Mouse (Mus musculus) heart, embryonic 10.5 days (tissue): ENCODE results near the gene Fam71f1. TPM values are rescaled to one million over a fixed set of nuclear protein-coding genes. Genes with fewer than 3 reads are reported as not detected.

Experiments
- DNase-seq: peaks from one replicate; pipeline ENCODE4 v3.0.0-alpha.2; 2017; ENCODE audit warnings: low spot score
- H3K27ac ChIP-seq: fragments of 300-500 bp; sonication (generic); 2 replicates; pipeline ENCODE4 v1.5.1; 2016; ENCODE audit warnings: mild to moderate bottlenecking
- H3K27me3 ChIP-seq: fragments of 300-500 bp; sonication (generic); 2 replicates; pipeline ENCODE4 v1.6.1; 2016; ENCODE audit warnings: mild to moderate bottlenecking; ENCODE audit not compliant: poor library complexity, insufficient read depth, severe bottlenecking
- H3K36me3 ChIP-seq: fragments of 300-500 bp; sonication (generic); 2 replicates; pipeline ENCODE4 v1.6.1; 2016; ENCODE audit warnings: mild to moderate bottlenecking, moderate library complexity
- H3K4me1 ChIP-seq: fragments of 300-500 bp; sonication (generic); 2 replicates; pipeline ENCODE4 v1.6.1; 2016; ENCODE audit warnings: mild to moderate bottlenecking
- H3K4me3 ChIP-seq: fragments of 300-500 bp; sonication (generic); 2 replicates; pipeline ENCODE4 v1.5.1; 2016; ENCODE audit warnings: mild to moderate bottlenecking, moderate library complexity
- H3K9me3 ChIP-seq: fragments of 300-500 bp; sonication (generic); 2 replicates; pipeline ENCODE4 v1.6.1; 2016; ENCODE audit warnings: mild to moderate bottlenecking, moderate library complexity
- WGBS: fragments of 180-500 bp; shearing (Covaris S2); methylation state at CpG from one replicate; pipeline ENCODE4 v1.1.7; 2016; 5-methylcytosine and 5-hydroxymethylcytosine counted together
- polyA plus RNA-seq: library from polyadenylated mRNA; unstranded; fragments of >200 nt; fragmentation: Nextera tagmentation; extraction: Ambion mirVana; gene quantifications from 2 replicates; pipeline ENCODE4 v1.2.1, GENCODE M21; 2016

Gene Fam71f1
- polyA plus RNA-seq, result 0.14 TPM in 1 of 2 replicates, not detected in the other

GRCm38 (mm10) chr6:29318879-29319278 is at the start of gene Fam71f1:
Gene Fam71f1, plus strand, starts transcription at chr6:29319140.
- peak; percentile 86 for DNase-seq
- H3K27me3 ChIP-seq, result no peaks in the 10 kb centered on the region
- H3K36me3 ChIP-seq, result no peaks in the 10 kb centered on the region
- 47% methylated on average over 5 of the region's 5 CpGs for WGBS
- no peaks in the 10 kb centered on the region for H3K9me3 ChIP-seq
- H3K4me3 ChIP-seq, result no peak within 1 kb of the TSS
- H3K4me1 ChIP-seq, result peaks cover 11% of the 10 kb centered on the region
- H3K27ac ChIP-seq, result peak within 1 kb of the TSS; percentile 53; the same call in 1 of the 2 replicates

- DNase-seq, result no peak
- WGBS, result 5% methylated on average over 8 of the region's 8 CpGs
- Histone ChIP-seq H3K4me3 (peak overlapping the region; percentile 31), H3K4me1 (peaks cover 20% of the 10 kb centered on the region), H3K9me3 (no peaks in the 10 kb centered on the region), H3K27ac (peak overlapping the region; percentile 44; the same call in 1 of the 2 replicates), H3K27me3 (no peaks in the 10 kb centered on the region), H3K36me3 (peaks cover 17% of the 10 kb centered on the region)
Observed at GRCm38 (mm10) chr6:29270961-29271360, 48.0 kb upstream of the Fam71f1 start.

- Histone ChIP-seq H3K4me3 (peak within 1 kb of the TSS; percentile 69), H3K27ac (peak within 1 kb of the TSS; percentile 92), H3K9me3 (no peaks in the 10 kb centered on the region), H3K36me3 (peaks cover 17% of the 10 kb centered on the region), H3K4me1 (peaks cover 25% of the 10 kb centered on the region), H3K27me3 (no peaks in the 10 kb centered on the region)
- DNase-seq, result peak; percentile 98
- under 1% methylated on average over 46 of the region's 46 CpGs for WGBS
Observed at GRCm38 (mm10) chr6:29272312-29273072, 46.4 kb upstream of the Fam71f1 start, which contains the start of gene Hilpda. Gene Hilpda, plus strand, starts transcription at chr6:29272488.

- Histone ChIP-seq H3K27me3 (no peaks in the 10 kb centered on the region), H3K27ac (no peak overlapping the region), H3K36me3 (peaks cover 17% of the 10 kb centered on the region), H3K4me3 (no peak overlapping the region), H3K4me1 (peaks cover 20% of the 10 kb centered on the region), H3K9me3 (no peaks in the 10 kb centered on the region)
- 93% methylated on average over 5 of the region's 5 CpGs for WGBS
- DNase-seq, result no peak
Observed at GRCm38 (mm10) chr6:29276746-29277145, 42.2 kb upstream of the Fam71f1 start.

GRCm38 (mm10) chr6:29278513-29279267 is 40.2 kb upstream of the Fam71f1 start:
- H3K27ac ChIP-seq, result peak overlapping the region; percentile 72
- WGBS, result 10% methylated on average over 8 of the region's 8 CpGs
- H3K36me3 ChIP-seq, result peaks cover 17% of the 10 kb centered on the region

GRCm38 (mm10) chr6:29279293-29279692 is 39.6 kb upstream of the Fam71f1 start, which contains the start of gene Fam71f2:
Gene Fam71f2, plus strand, starts transcription at chr6:29279593.
- H3K9me3 ChIP-seq, result no peaks in the 10 kb centered on the region
- DNase-seq, result no peak
- H3K4me1 ChIP-seq, result peaks cover 9% of the 10 kb centered on the region
- H3K36me3 ChIP-seq, result peaks cover 17% of the 10 kb centered on the region
- H3K27ac ChIP-seq, result peak within 1 kb of the TSS; percentile 72
- H3K4me3 ChIP-seq, result peak within 1 kb of the TSS; percentile 15; the same call in 1 of the 2 replicates
- WGBS, result 80% methylated on average over 8 of the region's 8 CpGs
- H3K27me3 ChIP-seq, result no peaks in the 10 kb centered on the region

More at GRCm38 (mm10) chr6:29278513-29279267, 40.2 kb upstream of the Fam71f1 start:
- H3K27me3 ChIP-seq, result no peaks in the 10 kb centered on the region
- peak; percentile 91 for DNase-seq
- H3K9me3 ChIP-seq, result no peaks in the 10 kb centered on the region
- peaks cover 14% of the 10 kb centered on the region for H3K4me1 ChIP-seq
- H3K4me3 ChIP-seq, result peak overlapping the region; percentile 15; the same call in 1 of the 2 replicates

GRCm38 (mm10) chr6:29280671-29281070 is 38.3 kb upstream of the Fam71f1 start:
- WGBS, result 70% methylated on average over 7 of the region's 7 CpGs
- no peak for DNase-seq
- Histone ChIP-seq H3K27ac (no peak overlapping the region), H3K36me3 (peaks cover 3% of the 10 kb centered on the region), H3K4me1 (peaks cover 9% of the 10 kb centered on the region), H3K27me3 (no peaks in the 10 kb centered on the region), H3K4me3 (no peak overlapping the region), H3K9me3 (no peaks in the 10 kb centered on the region)

- Histone ChIP-seq H3K36me3 (no peaks in the 10 kb centered on the region), H3K9me3 (no peaks in the 10 kb centered on the region), H3K4me1 (no peaks in the 10 kb centered on the region), H3K27ac (no peak overlapping the region), H3K27me3 (no peaks in the 10 kb centered on the region), H3K4me3 (no peak overlapping the region)
- 68% methylated on average over 7 of the region's 7 CpGs for WGBS
- DNase-seq, result no peak
Observed at GRCm38 (mm10) chr6:29286870-29287269, 32.1 kb upstream of the Fam71f1 start.

- DNase-seq, result no peak
- Histone ChIP-seq H3K27me3 (no peaks in the 10 kb centered on the region), H3K36me3 (no peaks in the 10 kb centered on the region), H3K9me3 (no peaks in the 10 kb centered on the region), H3K4me1 (no peaks in the 10 kb centered on the region), H3K27ac (no peak overlapping the region), H3K4me3 (no peak overlapping the region)
- 47% methylated on average over 6 of the region's 6 CpGs for WGBS
Observed at GRCm38 (mm10) chr6:29287481-29287880, 31.5 kb upstream of the Fam71f1 start.

GRCm38 (mm10) chr6:29287944-29288343 is 31.0 kb upstream of the Fam71f1 start:
- no peaks in the 10 kb centered on the region for H3K27me3 ChIP-seq
- H3K4me1 ChIP-seq, result no peaks in the 10 kb centered on the region
- H3K4me3 ChIP-seq, result no peak overlapping the region
- H3K27ac ChIP-seq, result no peak overlapping the region
- no peaks in the 10 kb centered on the region for H3K36me3 ChIP-seq
- DNase-seq, result no peak
- H3K9me3 ChIP-seq, result no peaks in the 10 kb centered on the region
- WGBS, result 72% methylated on average over 5 of the region's 5 CpGs

- no peaks in the 10 kb centered on the region for H3K9me3 ChIP-seq
- DNase-seq, result no peak
- 55% methylated on average over 6 of the region's 6 CpGs for WGBS
- no peaks in the 10 kb centered on the region for H3K36me3 ChIP-seq
- H3K4me3 ChIP-seq, result no peak overlapping the region
- no peaks in the 10 kb centered on the region for H3K4me1 ChIP-seq
- H3K27me3 ChIP-seq, result no peaks in the 10 kb centered on the region
- no peak overlapping the region for H3K27ac ChIP-seq
Observed at GRCm38 (mm10) chr6:29288651-29289050, 30.3 kb upstream of the Fam71f1 start.

GRCm38 (mm10) chr6:29299112-29299511 is 19.8 kb upstream of the Fam71f1 start:
- no peaks in the 10 kb centered on the region for H3K27me3 ChIP-seq
- H3K4me1 ChIP-seq, result no peaks in the 10 kb centered on the region
- WGBS, result 61% methylated on average over 2 of the region's 2 CpGs
- H3K36me3 ChIP-seq, result no peaks in the 10 kb centered on the region
- H3K9me3 ChIP-seq, result no peaks in the 10 kb centered on the region
- no peak overlapping the region for H3K4me3 ChIP-seq
- no peak overlapping the region for H3K27ac ChIP-seq
- no peak for DNase-seq

- no peak overlapping the region for H3K4me3 ChIP-seq
- H3K4me1 ChIP-seq, result no peaks in the 10 kb centered on the region
- no peaks in the 10 kb centered on the region for H3K27me3 ChIP-seq
- no peaks in the 10 kb centered on the region for H3K9me3 ChIP-seq
- no peaks in the 10 kb centered on the region for H3K36me3 ChIP-seq
- no peak for DNase-seq
- no peak overlapping the region for H3K27ac ChIP-seq
Observed at GRCm38 (mm10) chr6:29303251-29303650, 15.7 kb upstream of the Fam71f1 start.
